Mouse (Mus musculus): ENCODE data around the gene Gipr. TPM values are rescaled to one million over a fixed set of nuclear protein-coding genes. Genes with fewer than 3 reads are reported as not detected.
"Not testable (repeated sequence)": the region's sequence is repeated elsewhere in the genome, so short reads cannot be mapped to it uniquely, and the experiment has no call there.

Gipr gene
- total and polyA plus RNA-seq, 2 experiments from 2014 or later: 5.3 to 16.9 TPM

DNA sequence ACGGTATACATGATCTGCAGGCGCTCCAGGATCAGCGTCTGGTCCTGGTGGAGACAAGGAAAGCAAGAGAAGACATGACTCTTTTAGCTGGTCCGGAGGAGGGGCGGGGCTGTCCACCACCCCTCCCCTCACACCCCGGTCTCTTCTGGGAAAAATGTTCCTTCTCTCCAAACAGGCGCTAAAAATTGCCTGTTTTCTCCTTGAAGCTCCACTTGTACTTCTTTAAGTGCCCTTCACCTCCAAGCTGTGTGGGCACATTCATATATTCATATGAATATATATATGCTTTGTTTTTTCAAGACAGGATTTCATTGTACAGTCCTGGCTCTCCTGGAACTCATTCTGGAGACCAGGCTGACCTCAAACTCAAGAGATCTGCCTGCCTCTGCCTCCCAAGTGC lies 3.0 kb downstream of the Gipr start:
- Histone ChIP-seq H3K36me3 (ENCODE audit: insufficient read depth) (no peaks in the 10 kb centered on the region), H3K4me3 (ENCODE audit: low read depth, low read length) (no peak overlapping the region), H3K4me2 (ENCODE audit: low read depth) (no peak overlapping the region), H3K4me1 (ENCODE audit: insufficient read depth) (peaks cover 22% of the 10 kb centered on the region), H3K9me3 (ENCODE audit: low read length) (no peaks in the 10 kb centered on the region), H3K9ac (no peak overlapping the region), H3K27ac (ENCODE audit: low read depth, low read length) (no peak overlapping the region), H3K27me3 (ENCODE audit: insufficient read depth, low read length) (no peaks in the 10 kb centered on the region)
- DNase-seq (no peak), ATAC-seq (no peak)
- TF ChIP-seq CTCF (IDR thresholded peaks at IDR 0.05; ENCODE audit: low read depth): no peak
- WGBS: 87% methylated on average over 7 of the region's 7 CpGs

GRCm38 (mm10) chr7:19160115-19160514 lies 5.8 kb downstream of the Gipr start:
- Histone ChIP-seq H3K4me2 (ENCODE audit: low read depth) (peak overlapping the region; percentile 56), H3K4me3 (ENCODE audit: low read depth, low read length) (peak overlapping the region; percentile 34), H3K4me1 (ENCODE audit: insufficient read depth) (peaks cover 18% of the 10 kb centered on the region), H3K9me3 (ENCODE audit: low read length) (no peaks in the 10 kb centered on the region), H3K36me3 (ENCODE audit: insufficient read depth) (no peaks in the 10 kb centered on the region), H3K27ac (ENCODE audit: low read depth, low read length) (no peak overlapping the region), H3K27me3 (ENCODE audit: insufficient read depth, low read length) (no peaks in the 10 kb centered on the region), H3K9ac (peak overlapping the region; percentile 51)
- WGBS: 1% methylated on average over 20 of the region's 20 CpGs
- ATAC-seq (peak; percentile 29), DNase-seq (no peak)
- no peak for TF ChIP-seq CTCF (IDR thresholded peaks at IDR 0.05; ENCODE audit: low read depth)

DNA sequence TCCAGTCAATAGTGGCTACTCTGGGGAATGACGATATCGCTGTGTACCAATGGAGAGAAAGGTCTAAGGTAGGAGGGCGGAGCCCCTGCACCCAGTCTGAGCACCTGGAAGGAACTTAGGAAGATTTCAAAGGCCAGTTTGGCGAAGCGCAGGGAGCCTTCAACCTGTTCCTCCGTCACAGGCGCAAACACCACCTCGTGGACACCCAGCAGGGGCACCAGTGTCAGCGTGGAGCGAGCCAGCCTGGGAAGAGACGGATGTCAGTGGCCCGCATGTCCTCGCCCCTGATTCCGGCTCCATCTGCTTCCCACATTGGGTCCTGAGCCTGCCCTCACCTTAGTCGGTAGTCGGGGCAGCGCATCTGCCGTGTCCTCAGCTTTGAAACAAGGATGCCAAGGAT lies 6.5 kb downstream of the Gipr start:
- Histone ChIP-seq H3K4me1 (ENCODE audit: insufficient read depth) (peaks cover 18% of the 10 kb centered on the region), H3K27ac (ENCODE audit: low read depth, low read length) (no peak overlapping the region), H3K9ac (no peak overlapping the region), H3K4me2 (ENCODE audit: low read depth) (peak overlapping the region; percentile 56), H3K4me3 (ENCODE audit: low read depth, low read length) (peak overlapping the region; percentile 34; the same call in 1 of the 2 replicates), H3K9me3 (ENCODE audit: low read length) (no peaks in the 10 kb centered on the region), H3K36me3 (ENCODE audit: insufficient read depth) (no peaks in the 10 kb centered on the region), H3K27me3 (ENCODE audit: insufficient read depth, low read length) (no peaks in the 10 kb centered on the region)
- DNase-seq (no peak), ATAC-seq (no peak)
- WGBS: 12% methylated on average over 18 of the region's 18 CpGs
- no peak for TF ChIP-seq CTCF (IDR thresholded peaks at IDR 0.05; ENCODE audit: low read depth)

- ATAC-seq (no peak), DNase-seq (no peak)
- H3K27me3 ChIP-seq (ENCODE audit: insufficient read depth, low read length): no peaks in the 10 kb centered on the region
- 58% methylated on average over 11 of the region's 11 CpGs for WGBS
- H3K27ac ChIP-seq (ENCODE audit: low read depth, low read length): no peak overlapping the region
- H3K4me1 ChIP-seq (ENCODE audit: insufficient read depth): peaks cover 16% of the 10 kb centered on the region
- H3K9me3 ChIP-seq (ENCODE audit: low read length): no peaks in the 10 kb centered on the region
- TF ChIP-seq CTCF (IDR thresholded peaks at IDR 0.05; ENCODE audit: low read depth): no peak
- H3K4me3 ChIP-seq (ENCODE audit: low read depth, low read length): no peak overlapping the region
- H3K36me3 ChIP-seq (ENCODE audit: insufficient read depth): peaks cover 6% of the 10 kb centered on the region
- H3K4me2 ChIP-seq (ENCODE audit: low read depth): no peak overlapping the region
- no peak overlapping the region for H3K9ac ChIP-seq
Measured at GRCm38 (mm10) chr7:19158601-19159000, 7.3 kb downstream of the Gipr start.

- peaks cover 16% of the 10 kb centered on the region for H3K4me1 ChIP-seq (ENCODE audit: insufficient read depth)
- DNase-seq (peak; percentile 92), ATAC-seq (peak; percentile 91)
- H3K36me3 ChIP-seq (ENCODE audit: insufficient read depth): peaks cover 17% of the 10 kb centered on the region
- peak overlapping the region; percentile 40 for H3K4me2 ChIP-seq (ENCODE audit: low read depth)
- H3K9ac ChIP-seq: peak overlapping the region; percentile 31; the same call in 1 of the 2 replicates
- no peaks in the 10 kb centered on the region for H3K27me3 ChIP-seq (ENCODE audit: insufficient read depth, low read length)
- peak; percentile 99 for TF ChIP-seq CTCF (IDR thresholded peaks at IDR 0.05; ENCODE audit: low read depth)
- H3K9me3 ChIP-seq (ENCODE audit: low read length): no peaks in the 10 kb centered on the region
- peak overlapping the region; percentile 75 for H3K27ac ChIP-seq (ENCODE audit: low read depth, low read length)
- 5% methylated on average over 30 of the region's 30 CpGs for WGBS
- no peak overlapping the region for H3K4me3 ChIP-seq (ENCODE audit: low read depth, low read length)
Measured at GRCm38 (mm10) chr7:19157160-19157800, 8.6 kb downstream of the Gipr start.

DNA sequence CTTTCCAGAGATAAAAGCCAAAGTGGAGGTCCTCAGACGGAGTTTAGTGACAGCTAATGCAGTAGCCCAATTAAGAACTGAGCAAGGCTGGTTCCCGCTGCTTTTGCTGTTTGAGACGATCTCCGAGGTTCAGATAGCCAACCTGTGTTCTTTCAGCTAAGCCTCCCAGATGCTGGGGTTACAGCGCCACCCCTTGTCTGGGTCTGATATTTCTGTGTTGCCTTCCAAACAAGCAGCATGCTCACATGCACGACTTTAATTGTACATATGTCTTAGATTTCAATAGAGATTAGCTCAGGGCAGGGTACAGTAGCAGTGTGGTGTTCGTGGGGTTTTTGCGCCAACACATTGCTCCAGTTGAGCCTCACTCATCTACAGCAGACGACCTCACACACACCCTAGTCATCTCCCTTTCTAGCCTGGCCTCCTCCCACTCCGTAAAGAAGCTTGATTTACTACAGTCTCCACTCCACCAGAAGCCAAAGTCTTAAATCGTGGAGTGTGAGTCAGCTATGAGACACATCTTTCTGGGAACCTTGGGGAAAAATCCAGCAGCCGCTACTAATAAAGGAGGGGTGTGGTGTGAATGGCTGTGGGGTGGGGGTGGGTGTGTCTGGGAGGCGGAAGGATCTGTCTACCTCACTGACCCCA lies 10.0 kb downstream of the Gipr start:
- peak; percentile 49 for TF ChIP-seq CTCF (IDR thresholded peaks at IDR 0.05; ENCODE audit: low read depth)
- ATAC-seq: no peak
- peaks cover 26% of the 10 kb centered on the region for H3K36me3 ChIP-seq (ENCODE audit: insufficient read depth)
- no peak for DNase-seq
- H3K27ac ChIP-seq (ENCODE audit: low read depth, low read length): 0 out of 2 replicates have a peak overlapping the region, but pooled peaks have one; percentile 5
- H3K4me3 ChIP-seq (ENCODE audit: low read depth, low read length): no peak overlapping the region
- peaks cover 17% of the 10 kb centered on the region for H3K4me1 ChIP-seq (ENCODE audit: insufficient read depth)
- H3K9me3 ChIP-seq (ENCODE audit: low read length): no peaks in the 10 kb centered on the region
- no peaks in the 10 kb centered on the region for H3K27me3 ChIP-seq (ENCODE audit: insufficient read depth, low read length)
- WGBS: 49% methylated on average over 13 of the region's 13 CpGs
- no peak overlapping the region for H3K4me2 ChIP-seq (ENCODE audit: low read depth)
- H3K9ac ChIP-seq: no peak overlapping the region; the same call in 1 of the 2 replicates

DNA sequence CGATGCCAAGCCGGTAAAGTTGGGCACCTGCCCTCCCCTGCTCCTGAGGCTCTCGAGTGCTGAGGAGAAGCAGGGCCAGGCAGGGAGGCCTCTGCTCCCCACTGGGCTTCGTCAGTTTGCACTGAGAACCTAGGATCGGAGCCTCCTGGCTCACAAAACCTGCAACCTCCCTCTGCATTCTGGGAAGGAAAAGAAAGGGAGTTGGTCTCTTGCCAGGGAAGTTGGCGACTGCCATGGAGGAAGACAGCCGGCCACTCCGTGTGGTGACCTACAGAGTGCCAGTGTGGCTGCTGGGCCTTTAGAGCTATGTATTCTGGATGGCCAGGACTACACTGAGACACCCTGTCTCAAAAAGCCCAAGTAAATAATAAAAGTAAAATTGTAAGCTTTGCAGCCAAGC lies 11.1 kb downstream of the Gipr start:
- no peak for ATAC-seq
- no peak for DNase-seq
- Histone ChIP-seq H3K4me1 (ENCODE audit: insufficient read depth) (peaks cover 21% of the 10 kb centered on the region), H3K9ac (no peak overlapping the region), H3K9me3 (ENCODE audit: low read length) (no peaks in the 10 kb centered on the region), H3K27ac (ENCODE audit: low read depth, low read length) (no peak overlapping the region), H3K4me2 (ENCODE audit: low read depth) (no peak overlapping the region), H3K4me3 (ENCODE audit: low read depth, low read length) (no peak overlapping the region), H3K27me3 (ENCODE audit: insufficient read depth, low read length) (no peaks in the 10 kb centered on the region), H3K36me3 (ENCODE audit: insufficient read depth) (peaks cover 26% of the 10 kb centered on the region)
- no peak for TF ChIP-seq CTCF (IDR thresholded peaks at IDR 0.05; ENCODE audit: low read depth)
- WGBS: 60% methylated on average over 8 of the region's 8 CpGs

GRCm38 (mm10) chr7:19151121-19151520 lies 14.8 kb downstream of the Gipr start:
- 90% methylated on average over 10 of the region's 10 CpGs for WGBS
- H3K4me3 ChIP-seq (ENCODE audit: low read depth, low read length); ATAC-seq; H3K9ac ChIP-seq; H3K4me2 ChIP-seq (ENCODE audit: low read depth); DNase-seq; H3K27me3 ChIP-seq (ENCODE audit: insufficient read depth, low read length); H3K27ac ChIP-seq (ENCODE audit: low read depth, low read length); H3K9me3 ChIP-seq (ENCODE audit: low read length): not testable (repeated sequence)
- H3K36me3 ChIP-seq (ENCODE audit: insufficient read depth): peaks cover 29% of the 10 kb centered on the region
- peaks cover 20% of the 10 kb centered on the region for H3K4me1 ChIP-seq (ENCODE audit: insufficient read depth)
